In genomic region chr6:47879049-47879716, GRCm38 (mm10) we compare ENCODE assay signal across 10 mouse cellular contexts. TPM values are rescaled to one million over a fixed set of nuclear protein-coding genes. Genes with fewer than 3 reads are reported as not detected.
DNase-seq lines count a peak whose midpoint lies in the region; ATAC-seq lines count a peak whose summit lies in the region.
"Had no signal": no experiment of that assay in that cellular context is flagged by ENCODE, and none has a peak within 500 bp of the region (broad histone marks: within the 10 kb centered on the region; RNA-seq: fewer than 3 reads in every experiment).

No protein-coding gene starts in this region.

- H3K4me3 ChIP-seq in lung, embryonic 16.5 days (ENCODE audit: low read length), result peak overlapping the region; percentile 91
- no peak overlapping the region for H3K4me3 ChIP-seq in limb, embryonic 11.5 days (ENCODE audit: low read depth, low read length)
- peak overlapping the region; percentile 91 for H3K4me3 ChIP-seq in neural tube, embryonic 15.5 days (replicated peaks)

- H3K4me1 ChIP-seq in lung, embryonic 16.5 days (replicated peaks; ENCODE audit: control insufficient read depth, insufficient read depth, low read length), result peaks cover 16% of the 10 kb centered on the region
- H3K4me1 ChIP-seq in limb, embryonic 11.5 days (ENCODE audit: control insufficient read depth, insufficient read depth, low read length), result peaks cover 11% of the 10 kb centered on the region
- peaks cover 27% of the 10 kb centered on the region for H3K4me1 ChIP-seq in neural tube, embryonic 15.5 days

- no peak for DNase-seq in lung, postnatal 4 days
- peak; percentile 97 for DNase-seq in fat pad, adult 2 months (ENCODE audit: extremely low read depth, low read depth, low spot score)
- DNase-seq in limb, embryonic 11.5 days (ENCODE audit: low spot score), result no peak
- DNase-seq in gastrocnemius, postnatal 25 days, result no peak
- DNase-seq in Muller cell, postnatal 12 days (ENCODE audit: inconsistent ontology term), result no peak
- DNase-seq in spleen, postnatal 10 days (ENCODE audit: low spot score in 2 of 2), result no peak
- DNase-seq: adrenal gland, adult 8-10 months; kidney, postnatal 25 days had no signal

- H3K9me3 ChIP-seq in lung, embryonic 16.5 days (ENCODE audit: control insufficient read depth, low read length), result no peaks in the 10 kb centered on the region
- H3K9me3 ChIP-seq in limb, embryonic 11.5 days (ENCODE audit: control insufficient read depth, low read length), result no peaks in the 10 kb centered on the region
- no peaks in the 10 kb centered on the region for H3K9me3 ChIP-seq in neural tube, embryonic 15.5 days (replicated peaks)

- H3K9ac ChIP-seq in lung, embryonic 16.5 days (ENCODE audit: low read length), result peak overlapping the region; percentile 97
- H3K9ac ChIP-seq in limb, embryonic 11.5 days (ENCODE audit: low read length), result peak overlapping the region; percentile 94; the same call in 1 of the 2 replicates
- H3K9ac ChIP-seq in neural tube, embryonic 15.5 days (replicated peaks), result peak overlapping the region; percentile 70; the same call in 1 of the 2 replicates

- H3K27ac ChIP-seq in lung, embryonic 16.5 days (ENCODE audit: low read length), result no peak overlapping the region
- H3K27ac ChIP-seq in limb, embryonic 11.5 days (replicated peaks; ENCODE audit: low read depth, low read length), result no peak overlapping the region
- H3K27ac ChIP-seq in neural tube, embryonic 15.5 days (replicated peaks), result no peak overlapping the region

- 54% methylated on average over 4 of the region's 4 CpGs for WGBS in lung, embryonic 16.5 days
- 76% methylated on average over 4 of the region's 4 CpGs for WGBS in limb, embryonic 11.5 days
- WGBS in neural tube, embryonic 15.5 days, result 61% methylated on average over 4 of the region's 4 CpGs

- peaks cover 29% of the 10 kb centered on the region for H3K36me3 ChIP-seq in lung, embryonic 16.5 days (ENCODE audit: control insufficient read depth, insufficient read depth, low read length)
- peaks cover 13% of the 10 kb centered on the region; the same call in 1 of the 2 replicates for H3K36me3 ChIP-seq in limb, embryonic 11.5 days (ENCODE audit: control insufficient read depth, insufficient read depth, low read length)
- H3K36me3 ChIP-seq in neural tube, embryonic 15.5 days, result peaks cover 41% of the 10 kb centered on the region

- H3K4me2 ChIP-seq in lung, embryonic 16.5 days (ENCODE audit: low read depth, low read length), result peak overlapping the region; percentile 90
- peak overlapping the region; percentile 85 for H3K4me2 ChIP-seq in limb, embryonic 11.5 days (ENCODE audit: low read depth, severe bottlenecking)
- H3K4me2 ChIP-seq in neural tube, embryonic 15.5 days, result peak overlapping the region; percentile 74

- no peaks in the 10 kb centered on the region for H3K27me3 ChIP-seq in lung, embryonic 16.5 days (ENCODE audit: control insufficient read depth, insufficient read depth, low read depth, low read length)
- H3K27me3 ChIP-seq in limb, embryonic 11.5 days (ENCODE audit: control insufficient read depth, insufficient read depth, low read length), result no peaks in the 10 kb centered on the region
- H3K27me3 ChIP-seq in neural tube, embryonic 15.5 days (replicated peaks), result no peaks in the 10 kb centered on the region

- no peak for ATAC-seq in lung, embryonic 16.5 days (ENCODE audit: low read depth)
- ATAC-seq in limb, embryonic 11.5 days (ENCODE audit: insufficient number of reproducible peaks, low FRiP score, low TSS enrichment, low read depth), result no peak
- no peak for ATAC-seq in neural tube, embryonic 15.5 days (ENCODE audit: low FRiP score)

RNA-seq across cellular contexts. Expression of gene Zfp282, which starts 2.2 kb away (rescaled TPM):
- polyA plus RNA-seq in lung, embryonic 16.5 days (2015; fragmentation: Nextera tagmentation; extraction: Ambion mirVana), result 14.3 and 14.9 TPM in 2 replicates
- polyA plus RNA-seq in limb, embryonic 11.5 days (2014; fragmentation: Nextera tagmentation; extraction: Ambion mirVana), result 12.9 and 16.1 TPM in 2 replicates
- 21.3 and 23.3 TPM in 2 replicates for polyA plus RNA-seq in neural tube, embryonic 15.5 days (2015; fragmentation: Nextera tagmentation; extraction: Ambion mirVana)
- total RNA-seq in gastrocnemius, postnatal 25 days (2021), result 1 to 10 TPM; 5.7 to 5.9 TPM

RNA-seq across cellular contexts. Expression of gene Zfp212, which starts 41.1 kb away (rescaled TPM):
- 19.9 and 20.5 TPM in 2 replicates for polyA plus RNA-seq in lung, embryonic 16.5 days (2015; fragmentation: Nextera tagmentation; extraction: Ambion mirVana)
- 14.7 and 16.5 TPM in 2 replicates for polyA plus RNA-seq in limb, embryonic 11.5 days (2014; fragmentation: Nextera tagmentation; extraction: Ambion mirVana)
- 15.5 and 16.1 TPM in 2 replicates for polyA plus RNA-seq in neural tube, embryonic 15.5 days (2015; fragmentation: Nextera tagmentation; extraction: Ambion mirVana)
- total RNA-seq in gastrocnemius, postnatal 25 days (2021), result 1 to 10 TPM; 6.4 to 6.7 TPM

RNA-seq across cellular contexts. Expression of gene Zfp398, which starts 43.7 kb away (rescaled TPM):
- polyA plus RNA-seq in lung, embryonic 16.5 days (2015; fragmentation: Nextera tagmentation; extraction: Ambion mirVana), result 8.6 and 8.9 TPM in 2 replicates
- polyA plus RNA-seq in limb, embryonic 11.5 days (2014; fragmentation: Nextera tagmentation; extraction: Ambion mirVana), result 9.0 and 9.3 TPM in 2 replicates
- polyA plus RNA-seq in neural tube, embryonic 15.5 days (2015; fragmentation: Nextera tagmentation; extraction: Ambion mirVana), result 17.3 and 17.4 TPM in 2 replicates
- total RNA-seq in gastrocnemius, postnatal 25 days (2021), result 1 to 10 TPM; 4.7 to 4.8 TPM

RNA-seq across cellular contexts. Expression of gene Zfp786, which starts 48.5 kb away (rescaled TPM):
- polyA plus RNA-seq in lung, embryonic 16.5 days (2015; fragmentation: Nextera tagmentation; extraction: Ambion mirVana), result 3.1 and 4.7 TPM in 2 replicates
- polyA plus RNA-seq in limb, embryonic 11.5 days (2014; fragmentation: Nextera tagmentation; extraction: Ambion mirVana), result 4.7 and 5.4 TPM in 2 replicates
- polyA plus RNA-seq in neural tube, embryonic 15.5 days (2015; fragmentation: Nextera tagmentation; extraction: Ambion mirVana), result 14.4 and 16.4 TPM in 2 replicates
- under 1 TPM; 0.48 to 0.69 TPM for total RNA-seq in gastrocnemius, postnatal 25 days (2021)
